In genomic region chr17:28761871-28762270, GRCm38 (mm10) we compare ENCODE assay signal across 7 mouse cellular contexts. TPM values are rescaled to one million over a fixed set of nuclear protein-coding genes. Genes with fewer than 3 reads are reported as not detected.
DNase-seq lines count a peak whose midpoint lies in the region.

No protein-coding gene starts in this region.

- intact Hi-C loops in gastrocnemius, postnatal 36 days (cut with DNase I): loop anchor here (1.0 to 5.0 kb wide), 4 partner anchors 39 to 165 kb away; partner anchors contain the start of gene Brpf3

- DNase-seq in CD4-positive helper T cell, adult 2 months (ENCODE audit: low read depth, low spot score): peak; percentile 66
- DNase-seq in MEL-GATA-1-ER (ENCODE audit: extremely low read depth, low read depth): peak; percentile 42
- peak; percentile 74 for DNase-seq in cerebellum, adult 9-11 months
- peak; percentile 75 to 78 for DNase-seq in gastrocnemius, postnatal 36 days
- DNase-seq in layer of hippocampus, adult 18-20 months (ENCODE audit: low spot score in 2 of 2): peak; percentile 37 to 76
- peak; percentile 85 for DNase-seq in lung, postnatal 14 days
- peak; percentile 60 for DNase-seq in spleen, adult 12 weeks (ENCODE audit: low spot score)

RNA-seq across cellular contexts. Expression of gene Mapk13, which starts 7.2 kb away (rescaled TPM):
- total RNA-seq in gastrocnemius, postnatal 36 days (2021): not detected
- total RNA-seq in layer of hippocampus, adult 18-20 months (2021): 1 to 10 TPM; 1.3 to 2.1 TPM

RNA-seq across cellular contexts. Expression of gene AC170998.1, which starts 36.0 kb away (rescaled TPM):
- 1 to 10 TPM in 1 of 2 experiments, under 1 TPM in 1; 0.74 to 1.1 TPM for total RNA-seq in gastrocnemius, postnatal 36 days (2021)
- 1 to 10 TPM; 2.1 to 3.1 TPM for total RNA-seq in layer of hippocampus, adult 18-20 months (2021)

RNA-seq across cellular contexts. Expression of gene Brpf3, which starts 39.0 kb away (rescaled TPM):
- total RNA-seq in gastrocnemius, postnatal 36 days (2021): 10 to 100 TPM; 12.5 to 20.2 TPM
- total RNA-seq in layer of hippocampus, adult 18-20 months (2021): 10 to 100 TPM; 42.0 to 52.3 TPM

Comparison
In these comparisons a context has a peak if more than half of its experiments do, and no peak if none do; other contexts are left out.
1. Peak in every context shown above with its lines: DNase-seq.